Mouse (Mus musculus): Measurements from ENCODE around the gene Glis3.

DNA sequence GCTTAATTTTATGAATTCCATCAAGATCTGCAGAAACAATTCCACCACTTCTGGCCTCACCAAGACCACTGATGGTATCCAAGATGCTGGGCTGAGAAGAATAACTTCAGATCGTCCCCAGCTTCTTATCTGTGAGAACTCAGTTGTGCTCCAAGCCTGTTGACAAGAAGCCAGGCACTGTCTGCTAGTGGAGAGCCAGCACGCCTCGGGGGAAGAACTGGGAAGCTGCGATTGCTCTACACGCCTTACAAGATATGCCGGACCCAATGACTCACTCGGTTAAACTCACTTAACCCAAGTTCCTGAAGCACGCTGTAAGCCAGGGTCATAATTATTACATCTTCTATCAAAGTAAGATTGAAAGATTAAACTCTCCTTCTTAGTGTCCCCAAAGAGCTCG lies 16.1 kb downstream of the Glis3 start:
- TF ChIP-seq CTCF (IDR thresholded peaks at IDR 0.05; ENCODE audit: low read depth) (no peak), EP300 (optimal IDR thresholded peaks at IDR 0.05) (no peak)

Data from stomach, postnatal 0 days (tissue).